Mouse (Mus musculus) lung, adult 2 months (tissue): ENCODE data around the gene Agr3. TPM values are rescaled to one million over a fixed set of nuclear protein-coding genes. Genes with fewer than 3 reads are reported as not detected.

Source experiments
- DNase-seq: peaks from one replicate; pipeline ENCODE4 v3.0.0; 2022
- H3K4me1 ChIP-seq: fragments of 200-500 bp; 2 replicates; pipeline ENCODE4 v1.6.1; 2011; ENCODE audit warnings: low read length; ENCODE audit not compliant: control insufficient read depth, insufficient read depth
- H3K4me3 ChIP-seq: fragments of 200-500 bp; replicated peaks from 2 replicates; pipeline ENCODE3; 2011; ENCODE audit warnings: low read depth, mild to moderate bottlenecking, control low read depth, low read length; ENCODE audit errors: extremely low read depth
- CTCF ChIP-seq: fragments of 200-500 bp; IDR thresholded peaks from 2 replicates; pipeline ENCODE4 v1.5.1; 2011; ENCODE audit warnings: mild to moderate bottlenecking, low read length, control low read depth; ENCODE audit not compliant: insufficient read depth
- POLR2A ChIP-seq: fragments of 200-500 bp; IDR thresholded peaks from 2 replicates; pipeline ENCODE4 v1.6.1; 2011; ENCODE audit warnings: low read depth, mild to moderate bottlenecking, control low read depth, low read length, borderline replicate concordance; ENCODE audit errors: extremely low read depth
- WGBS: fragments of 180-500 bp; shearing (Covaris S2); methylation state at CpG from one replicate; pipeline ENCODE4 v1.1.7; 2018; 5-methylcytosine and 5-hydroxymethylcytosine counted together
- polyA plus RNA-seq: library from polyadenylated mRNA; depleted of rRNA; stranded (reverse); fragments of >200 nt; gene quantifications from 2 replicates; pipeline ENCODE4 v1.2.3, GENCODE M21; 2012; rRNA removed

The Agr3 gene
- polyA plus RNA-seq, 1 experiment: 2.6 TPM

DNA sequence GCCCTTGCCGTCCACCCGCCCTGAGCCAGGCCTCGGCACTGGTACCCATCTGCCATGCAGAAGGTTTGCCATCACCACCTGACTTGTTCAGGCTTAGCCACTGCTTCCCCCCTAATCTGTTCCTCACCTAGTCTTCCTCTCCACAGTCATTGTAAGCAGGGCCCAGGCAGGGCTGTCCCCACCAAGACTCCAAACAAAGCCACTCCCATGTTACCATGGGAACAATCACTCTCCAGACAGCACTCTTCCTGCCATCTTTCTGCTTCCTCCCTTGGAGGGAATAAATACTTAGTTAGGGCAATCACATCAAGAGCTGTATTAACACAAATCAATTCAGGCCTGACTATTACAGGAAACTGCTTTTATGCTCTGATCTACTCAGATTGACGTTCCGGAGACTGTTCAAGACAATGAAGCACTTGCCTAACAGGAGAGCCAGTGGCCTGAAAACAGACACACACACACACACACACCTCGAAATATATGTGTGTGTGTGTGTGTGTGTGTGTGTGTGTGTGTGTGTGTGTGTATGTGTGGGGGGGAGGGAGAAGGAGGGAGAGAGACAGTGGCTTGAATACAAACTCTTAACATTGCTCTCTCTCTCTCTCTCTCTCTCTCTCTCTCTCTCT lies 56.4 kb downstream of the Agr3 start:
- no peak for TF ChIP-seq POLR2A
- no peak for TF ChIP-seq CTCF
- peaks cover 5% of the 10 kb centered on the region; the same call in 1 of the 2 replicates for H3K4me1 ChIP-seq
- DNase-seq: peak; percentile 29
- WGBS: 18% methylated on average over 6 of the region's 6 CpGs
- no peak overlapping the region for H3K4me3 ChIP-seq

DNA sequence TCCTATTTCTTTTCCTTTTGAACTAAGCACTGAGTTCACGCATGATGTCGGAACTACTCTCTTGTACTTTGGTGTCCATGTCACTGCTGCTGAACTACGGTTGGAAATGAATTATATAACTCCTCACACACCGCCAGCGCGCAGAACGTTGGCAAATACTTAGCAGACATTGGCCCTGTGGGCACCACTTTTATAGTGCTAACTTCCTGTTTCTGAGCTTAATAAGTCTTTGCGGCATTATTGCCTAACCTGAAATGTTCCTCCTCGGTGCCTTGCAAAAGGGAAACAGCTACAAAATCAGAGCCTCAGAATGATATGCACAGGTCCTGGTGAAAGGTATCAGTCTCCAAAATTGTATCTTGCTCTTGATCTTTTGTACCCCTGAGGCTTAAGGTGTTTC lies 58.1 kb downstream of the Agr3 start:
- DNase-seq: no peak
- WGBS: 80% methylated on average over 9 of the region's 9 CpGs
- no peak overlapping the region for H3K4me3 ChIP-seq
- peaks cover 5% of the 10 kb centered on the region; the same call in 1 of the 2 replicates for H3K4me1 ChIP-seq
- no peak for TF ChIP-seq CTCF
- TF ChIP-seq POLR2A: no peak

DNA sequence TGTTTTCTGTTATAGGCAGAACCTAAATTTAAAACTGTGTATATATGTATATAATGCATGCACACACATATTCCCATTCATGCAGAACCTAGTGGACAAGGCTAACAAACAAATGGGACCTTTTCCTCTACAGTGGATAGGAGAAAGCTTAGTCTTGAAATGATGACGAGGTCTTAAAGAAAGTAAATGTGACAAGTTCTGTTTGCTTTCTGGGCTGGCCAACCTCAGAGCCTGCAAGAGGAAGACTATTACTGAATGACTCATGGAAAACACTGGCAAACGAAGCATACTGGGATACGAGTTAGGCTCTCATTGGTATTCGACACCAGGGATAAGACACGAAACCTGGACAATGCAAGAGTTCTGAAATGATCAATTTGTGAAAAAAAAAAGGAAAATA lies 59.3 kb downstream of the Agr3 start:
- Histone ChIP-seq H3K4me1 (peaks cover 5% of the 10 kb centered on the region; the same call in 1 of the 2 replicates), H3K4me3 (no peak overlapping the region)
- no peak for TF ChIP-seq CTCF
- no peak for TF ChIP-seq POLR2A
- 90% methylated on average over 5 of the region's 5 CpGs for WGBS
- no peak for DNase-seq

DNA sequence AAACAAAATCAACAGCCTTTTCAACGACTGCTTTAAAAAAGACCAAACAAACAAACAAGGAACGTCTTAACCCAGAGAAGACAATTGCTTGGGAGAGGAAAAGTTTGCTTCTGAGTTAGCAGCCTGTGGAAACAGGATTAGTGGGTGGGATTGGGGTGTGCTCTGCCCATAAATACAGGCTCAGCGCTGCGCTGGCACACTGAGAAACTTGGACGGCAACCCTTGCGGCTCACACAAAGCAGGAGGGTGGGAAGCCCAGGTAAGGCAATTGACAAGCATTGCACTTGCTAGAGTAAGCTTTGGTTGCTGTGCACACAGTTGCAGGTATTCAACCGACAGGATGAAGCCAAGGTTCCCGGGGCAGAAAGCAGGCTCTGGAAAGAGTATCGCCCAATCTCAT lies 67.3 kb downstream of the Agr3 start, which contains the start of gene Agr2:
Gene Agr2 (plus strand): TSS at position 197 of the 400 bp plus-strand sequence.
- DNase-seq: no peak
- Histone ChIP-seq H3K4me1 (no peaks in the 10 kb centered on the region), H3K4me3 (no peak within 1 kb of the TSS)
- WGBS: 60% methylated on average over 9 of the region's 9 CpGs
- TF ChIP-seq CTCF (no peak), POLR2A (no peak)

DNA sequence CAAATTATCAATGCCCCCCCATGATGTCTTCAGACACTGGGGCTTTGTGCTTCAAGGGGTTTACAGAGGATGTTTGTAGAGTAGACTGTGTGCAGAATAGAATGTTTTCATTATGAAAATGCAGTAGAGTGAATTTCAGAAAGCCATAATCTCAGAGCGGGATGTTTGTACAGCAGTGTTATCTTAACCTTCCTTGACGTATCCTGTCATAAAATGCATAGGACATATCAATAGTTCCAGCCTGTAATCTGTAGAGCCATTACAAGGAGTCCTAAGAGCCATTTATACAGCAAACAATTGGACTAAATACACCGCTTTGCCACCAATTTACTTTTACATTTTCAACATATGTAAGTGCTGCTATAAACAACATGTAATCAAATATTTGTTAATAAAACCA lies 68.2 kb downstream of the Agr3 start:
- no peak for TF ChIP-seq POLR2A
- TF ChIP-seq CTCF: no peak
- no peaks in the 10 kb centered on the region for H3K4me1 ChIP-seq
- no peak overlapping the region for H3K4me3 ChIP-seq
- no peak for DNase-seq
- 63% methylated on average over 3 of the region's 3 CpGs for WGBS

DNA sequence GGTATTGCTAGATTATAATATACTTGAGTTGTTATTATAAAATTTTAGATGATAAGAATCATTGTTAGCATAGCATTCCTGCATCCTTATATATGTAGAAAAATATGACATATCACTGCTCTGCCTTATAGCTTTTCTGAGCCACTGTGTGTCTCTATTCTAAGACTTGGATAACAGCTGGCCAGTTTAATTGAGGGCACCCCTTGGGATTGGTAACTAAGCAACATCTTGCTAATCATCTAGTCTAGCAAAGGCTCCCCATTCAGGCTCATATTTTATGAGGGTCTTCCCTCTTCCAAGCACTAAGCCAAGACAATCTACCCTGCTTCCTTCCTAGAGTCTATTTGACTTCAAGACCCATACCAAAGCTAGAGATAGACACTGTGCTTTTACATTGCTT lies 68.7 kb downstream of the Agr3 start:
- no peak for TF ChIP-seq POLR2A
- no peak for TF ChIP-seq CTCF
- DNase-seq: no peak
- H3K4me3 ChIP-seq: no peak overlapping the region
- H3K4me1 ChIP-seq: no peaks in the 10 kb centered on the region

DNA sequence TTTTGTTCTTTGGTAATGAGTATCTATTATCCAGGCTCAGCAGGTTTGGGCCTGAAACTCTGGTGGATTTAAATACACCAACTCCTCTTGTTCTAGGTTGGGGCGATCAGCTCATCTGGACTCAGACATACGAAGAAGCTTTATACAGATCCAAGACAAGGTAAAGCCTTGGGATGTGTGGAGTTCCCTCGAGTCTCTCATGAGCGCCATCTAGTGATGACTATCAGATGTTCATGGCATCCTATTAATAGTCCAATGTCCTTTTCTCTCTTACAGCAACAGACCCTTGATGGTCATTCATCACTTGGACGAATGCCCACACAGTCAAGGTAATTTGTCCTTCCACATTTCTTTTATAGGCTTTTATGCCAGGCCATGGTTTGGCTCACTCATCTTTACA lies 70.4 kb downstream of the Agr3 start:
- no peaks in the 10 kb centered on the region for H3K4me1 ChIP-seq
- DNase-seq: no peak
- WGBS: 21% methylated on average over 5 of the region's 5 CpGs

More for the DNA sequence above, 70.4 kb downstream of the Agr3 start:
- TF ChIP-seq CTCF (no peak), POLR2A (no peak)
- no peak overlapping the region for H3K4me3 ChIP-seq

Other genes with a start within 250 kb of the Agr3 start
- gene Agr2, start 67.3 kb downstream of the Agr3 start, polyA plus RNA-seq: 1.5 and 6.1 TPM in 2 replicates
- 614 and 805 TPM in 2 replicates for gene Tspan13, start 116.9 kb downstream of the Agr3 start, polyA plus RNA-seq
- gene Ankmy2, start 231.5 kb downstream of the Agr3 start, polyA plus RNA-seq: 6.0 and 9.3 TPM in 2 replicates
- 5.5 and 11.1 TPM in 2 replicates for gene Bzw2, start 232.5 kb downstream of the Agr3 start, polyA plus RNA-seq